In genomic region chr13:99369103-99369502, GRCm38 (mm10) we compare ENCODE assay signal across 16 mouse cellular contexts. TPM values are rescaled to one million over a fixed set of nuclear protein-coding genes. Genes with fewer than 3 reads are reported as not detected.
DNase-seq lines count a peak whose midpoint lies in the region; ATAC-seq and TF ChIP-seq lines count a peak whose summit lies in the region.
"Had no signal": no experiment of that assay in that cellular context is flagged by ENCODE, and none has a peak within 500 bp of the region (broad histone marks: within the 10 kb centered on the region; RNA-seq: fewer than 3 reads in every experiment).

No protein-coding gene starts in this region.

- no peak for ATAC-seq in midbrain, postnatal 0 days (ENCODE audit: low FRiP score)
- no peak for ATAC-seq in midbrain, embryonic 15.5 days (replicated peaks)

- TF ChIP-seq POLR2A in myocyte (IDR thresholded peaks at IDR 0.05; ENCODE audit: insufficient read length, low read depth), result no peak

- peak; percentile 88 for DNase-seq in heart, adult 11 months
- DNase-seq in heart, embryonic 10.5 days (ENCODE audit: low spot score), result no peak
- peak; percentile 66 for DNase-seq in midbrain, postnatal 0 days (ENCODE audit: low spot score)
- DNase-seq in cerebellum, postnatal 10 days, result peak; percentile 87 to 89
- no peak for DNase-seq in right cerebral cortex, postnatal 14 days
- DNase-seq in ovary, adult 18-20 months (ENCODE audit: low spot score), result no peak
- DNase-seq: B cell, adult 2 months; kidney, adult 8-10 months; lung, postnatal 14 days; thymus, adult 2 months had no signal

- H3K4me3 ChIP-seq in heart, embryonic 10.5 days, result no peak overlapping the region
- no peak overlapping the region for H3K4me3 ChIP-seq in midbrain, postnatal 0 days (ENCODE audit: low read depth, low read length)
- H3K4me3 ChIP-seq in midbrain, embryonic 15.5 days, result no peak overlapping the region
- H3K4me3 ChIP-seq in myocyte, result no peak overlapping the region
- H3K4me3 ChIP-seq: embryonic facial prominence, embryonic 15.5 days; limb, embryonic 13.5 days; liver, embryonic 15.5 days; midbrain, embryonic 12.5 days had no signal

- TF ChIP-seq CTCF in midbrain, postnatal 0 days (IDR thresholded peaks at IDR 0.05), result no peak

- no peaks in the 10 kb centered on the region for H3K79me2 ChIP-seq in myocyte (ENCODE audit: control insufficient read depth, insufficient read depth)

- H3K4me1 ChIP-seq in heart, embryonic 10.5 days, result peaks cover 20% of the 10 kb centered on the region
- H3K4me1 ChIP-seq in midbrain, postnatal 0 days (ENCODE audit: insufficient read depth, low read length), result no peaks in the 10 kb centered on the region
- no peaks in the 10 kb centered on the region; the same call in 1 of the 2 replicates for H3K4me1 ChIP-seq in midbrain, embryonic 15.5 days
- H3K4me1 ChIP-seq: liver, embryonic 15.5 days; midbrain, embryonic 12.5 days had no signal

- H3K9me3 ChIP-seq in heart, embryonic 10.5 days, result no peaks in the 10 kb centered on the region
- no peaks in the 10 kb centered on the region for H3K9me3 ChIP-seq in midbrain, postnatal 0 days (ENCODE audit: low read length)
- no peaks in the 10 kb centered on the region for H3K9me3 ChIP-seq in midbrain, embryonic 15.5 days
- H3K9me3 ChIP-seq: embryonic facial prominence, embryonic 15.5 days; limb, embryonic 13.5 days; liver, embryonic 15.5 days; midbrain, embryonic 12.5 days had no signal

- peaks cover 26% of the 10 kb centered on the region for H3K36me3 ChIP-seq in heart, embryonic 10.5 days
- peaks cover 3% of the 10 kb centered on the region; the same call in 1 of the 2 replicates for H3K36me3 ChIP-seq in midbrain, postnatal 0 days (ENCODE audit: insufficient read depth, low read length)
- no peaks in the 10 kb centered on the region for H3K36me3 ChIP-seq in midbrain, embryonic 15.5 days (replicated peaks)
- H3K36me3 ChIP-seq in myocyte (ENCODE audit: control insufficient read depth, insufficient read depth), result peaks cover 3% of the 10 kb centered on the region
- H3K36me3 ChIP-seq: midbrain, embryonic 12.5 days had no signal

- H3K9ac ChIP-seq in midbrain, postnatal 0 days (replicated peaks; ENCODE audit: low read length, poor library complexity, severe bottlenecking), result no peak overlapping the region
- no peak overlapping the region for H3K9ac ChIP-seq in midbrain, embryonic 15.5 days
- H3K9ac ChIP-seq: embryonic facial prominence, embryonic 15.5 days; limb, embryonic 13.5 days; liver, embryonic 15.5 days; midbrain, embryonic 12.5 days had no signal

- H3K27me3 ChIP-seq in heart, embryonic 10.5 days (ENCODE audit: insufficient read depth, poor library complexity, severe bottlenecking), result no peaks in the 10 kb centered on the region
- H3K27me3 ChIP-seq in midbrain, postnatal 0 days (ENCODE audit: insufficient read depth, low read length), result no peaks in the 10 kb centered on the region
- H3K27me3 ChIP-seq in midbrain, embryonic 15.5 days (replicated peaks), result no peaks in the 10 kb centered on the region
- no peaks in the 10 kb centered on the region for H3K27me3 ChIP-seq in myocyte (ENCODE audit: control insufficient read depth, insufficient read depth, insufficient read length)
- H3K27me3 ChIP-seq: embryonic facial prominence, embryonic 15.5 days; limb, embryonic 13.5 days; liver, embryonic 15.5 days; midbrain, embryonic 12.5 days had no signal

- H3K4me2 ChIP-seq in midbrain, postnatal 0 days (ENCODE audit: low read depth, low read length, poor library complexity, severe bottlenecking), result no peak overlapping the region
- H3K4me2 ChIP-seq in midbrain, embryonic 15.5 days, result no peak overlapping the region
- H3K4me2 ChIP-seq in myocyte (ENCODE audit: low read depth), result no peak overlapping the region
- H3K4me2 ChIP-seq: embryonic facial prominence, embryonic 15.5 days; limb, embryonic 13.5 days; liver, embryonic 15.5 days; midbrain, embryonic 12.5 days had no signal

- no peak overlapping the region for H3ac ChIP-seq in myocyte (ENCODE audit: control insufficient read depth, insufficient read length)

- 49% methylated on average over 12 of the region's 12 CpGs for WGBS in heart, embryonic 10.5 days
- WGBS in midbrain, postnatal 0 days, result 75% methylated on average over 12 of the region's 12 CpGs
- 66% methylated on average over 12 of the region's 12 CpGs for WGBS in midbrain, embryonic 15.5 days

- no peak overlapping the region for H3K27ac ChIP-seq in heart, embryonic 10.5 days
- no peak overlapping the region for H3K27ac ChIP-seq in midbrain, postnatal 0 days (ENCODE audit: low read depth, low read length)
- no peak overlapping the region for H3K27ac ChIP-seq in midbrain, embryonic 15.5 days
- H3K27ac ChIP-seq: embryonic facial prominence, embryonic 15.5 days; limb, embryonic 13.5 days; liver, embryonic 15.5 days; midbrain, embryonic 12.5 days had no signal

TF ChIP-seq in myocyte, 11 proteins besides CTCF, POLR2A, EP300 and RAD21:
- TF ChIP-seq TCF12 (IDR thresholded peaks at IDR 0.05; ENCODE audit: insufficient read depth, poor library complexity, severe bottlenecking) (peak; percentile 9), SRF (IDR thresholded peaks at IDR 0.05; ENCODE audit: control insufficient read depth, insufficient read length, low read depth) (no peak), TCF3 (IDR thresholded peaks at IDR 0.05; ENCODE audit: insufficient read length, low read depth) (peak; percentile 4), USF1 (IDR thresholded peaks at IDR 0.05; ENCODE audit: low read depth) (no peak), MYOD1 (IDR thresholded peaks at IDR 0.05; ENCODE audit: control insufficient read depth in 1 of 3, insufficient read length in 2 of 3, low read depth in 2 of 3) (peak in 2 of 3 experiments; percentile 59 to 84), MYOG (IDR thresholded peaks at IDR 0.05; ENCODE audit: control insufficient read depth in 1 of 3, insufficient read depth in 1 of 3, insufficient read length in 2 of 3, low read depth in 2 of 3) (peak in 2 of 3 experiments; percentile 49 to 83)

RNA-seq across cellular contexts. Expression of gene Mrps27, which starts 24.5 kb away (rescaled TPM):
- 93.6 and 96.0 TPM in 2 replicates for polyA plus RNA-seq in heart, embryonic 10.5 days (2016; fragmentation: Nextera tagmentation; extraction: Ambion mirVana)
- total RNA-seq in midbrain, postnatal 0 days (2014; rRNA removed), result 19.6 and 21.9 TPM in 2 replicates
- 37.4 and 38.7 TPM in 2 replicates for polyA plus RNA-seq in midbrain, postnatal 0 days (2015; fragmentation: Nextera tagmentation; extraction: Ambion mirVana)
- 38.9 and 41.6 TPM in 2 replicates for polyA plus RNA-seq in midbrain, embryonic 15.5 days (2015; fragmentation: Nextera tagmentation; extraction: Ambion mirVana)
- 34.2 TPM for polyA plus RNA-seq in myocyte (2012; fragmentation: generic; extraction: Trizol)

RNA-seq across cellular contexts. Expression of gene Ptcd2, which starts 24.6 kb away (rescaled TPM):
- 57.9 and 60.2 TPM in 2 replicates for polyA plus RNA-seq in heart, embryonic 10.5 days (2016; fragmentation: Nextera tagmentation; extraction: Ambion mirVana)
- total RNA-seq in midbrain, postnatal 0 days (2014; rRNA removed), result 41.8 and 48.9 TPM in 2 replicates
- 51.5 and 52.8 TPM in 2 replicates for polyA plus RNA-seq in midbrain, postnatal 0 days (2015; fragmentation: Nextera tagmentation; extraction: Ambion mirVana)
- 51.2 and 53.2 TPM in 2 replicates for polyA plus RNA-seq in midbrain, embryonic 15.5 days (2015; fragmentation: Nextera tagmentation; extraction: Ambion mirVana)
- polyA plus RNA-seq in myocyte (2012; fragmentation: generic; extraction: Trizol), result 25.1 TPM

Comparison
In these comparisons a context has a peak if more than half of its experiments do, and no peak if none do; other contexts are left out.
1. DNase-seq: peak in heart, adult 11 months (single experiment), midbrain, postnatal 0 days (single experiment) and cerebellum, postnatal 10 days (2 of 2); none in heart, embryonic 10.5 days (single experiment), right cerebral cortex, postnatal 14 days (single experiment) and ovary, adult 18-20 months (single experiment).